Mouse (Mus musculus) B cell, adult 2 months (primary cell): ENCODE measurements around the gene Map3k5.
"Not testable (repeated sequence)": the region's sequence is repeated elsewhere in the genome, so short reads cannot be mapped to it uniquely, and the experiment has no call there.

Experiments
- DNase-seq, 2 experiments: peaks; one replicate each; pipeline ENCODE4 v3.0.0; 2022

Map3k5 gene

GRCm38 (mm10) chr10:19968445-19968844 lies 34.2 kb downstream of the Map3k5 start:
- no peak for DNase-seq

- no peak for DNase-seq
Measured at GRCm38 (mm10) chr10:19969831-19970460, 35.7 kb downstream of the Map3k5 start.

GRCm38 (mm10) chr10:19971491-19971890 lies 37.2 kb downstream of the Map3k5 start:
- not testable (repeated sequence) for DNase-seq

- no peak for DNase-seq
Measured at GRCm38 (mm10) chr10:19973321-19974108, 39.2 kb downstream of the Map3k5 start.

DNA sequence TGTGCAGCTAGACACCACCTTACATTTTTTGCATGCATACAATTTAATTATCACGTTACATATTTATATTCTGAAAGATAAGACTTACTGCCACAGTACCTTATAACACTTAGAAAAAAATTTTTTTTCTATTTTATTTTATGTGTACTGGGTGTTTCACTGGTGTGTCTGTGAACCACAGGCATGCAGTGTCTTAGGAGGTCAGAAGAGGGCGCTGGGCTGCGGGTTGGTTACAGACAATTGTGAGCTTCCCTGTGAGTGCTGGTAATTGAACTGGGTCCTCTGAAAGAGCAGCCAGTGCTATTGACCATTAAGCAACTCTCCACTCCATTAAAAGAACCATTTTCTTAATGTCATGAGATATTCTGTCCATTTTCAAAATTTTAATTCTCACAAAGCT lies 43.3 kb downstream of the Map3k5 start:
- DNase-seq: no peak

- peak in 1 of 2 experiments; percentile 33 for DNase-seq
Measured at GRCm38 (mm10) chr10:19978662-19979199, 44.5 kb downstream of the Map3k5 start.

DNA sequence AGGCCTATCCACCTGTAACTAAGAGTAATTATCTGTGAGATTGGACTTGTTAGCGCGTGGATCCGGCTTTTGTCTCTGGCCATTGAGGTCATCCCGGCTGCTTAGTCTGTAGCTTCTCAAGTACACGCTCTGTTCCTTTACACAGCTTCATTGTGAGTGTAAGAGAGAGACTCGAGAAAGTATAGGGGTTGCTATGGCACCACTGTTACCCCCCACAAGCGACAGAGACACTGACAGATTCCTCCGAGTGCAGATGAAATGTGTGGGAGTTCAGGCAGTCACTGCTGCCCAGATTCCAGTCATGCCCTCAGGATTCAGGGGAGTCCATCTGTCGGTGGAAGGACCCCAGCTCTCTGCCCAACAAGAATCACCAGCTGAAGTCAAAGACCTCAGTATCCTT lies 53.5 kb downstream of the Map3k5 start:
- no peak for DNase-seq

- DNase-seq: no peak
Measured at GRCm38 (mm10) chr10:19989986-19990385, 55.7 kb downstream of the Map3k5 start.

- no peak for DNase-seq
Measured at GRCm38 (mm10) chr10:19990638-19991037, 56.4 kb downstream of the Map3k5 start.

DNA sequence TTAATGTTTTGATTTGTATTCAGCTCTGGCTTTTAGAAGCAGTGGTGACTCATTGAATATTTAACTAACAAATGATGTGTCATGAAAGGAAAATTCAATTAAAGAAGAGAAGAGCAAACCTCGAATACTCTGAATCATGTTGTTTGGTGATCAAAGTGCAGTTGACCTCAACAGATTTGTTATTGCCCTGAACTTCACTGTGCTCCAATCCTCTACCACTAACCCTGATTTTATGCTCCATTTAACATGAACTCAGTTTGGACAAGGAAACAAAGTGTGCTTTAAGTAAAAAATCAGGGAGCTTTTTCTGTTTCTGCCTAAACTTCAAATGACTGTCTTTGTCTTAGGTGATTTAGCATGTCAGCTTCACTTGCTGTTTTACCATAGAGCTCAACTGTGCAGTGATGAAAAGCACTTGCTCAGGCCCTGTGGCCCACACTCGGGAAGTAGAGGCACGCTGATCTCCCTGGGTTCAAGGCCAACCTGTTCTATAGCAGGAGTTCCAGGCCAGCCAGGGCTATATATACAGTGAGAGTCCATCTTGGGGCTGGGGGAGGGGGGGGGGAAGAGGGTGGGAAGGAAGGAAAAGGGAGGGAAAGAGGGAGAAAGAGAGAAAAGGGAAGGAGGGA lies 57.1 kb downstream of the Map3k5 start:
- DNase-seq: peak; percentile 38 to 49

GRCm38 (mm10) chr10:19991866-19992252 lies 57.6 kb downstream of the Map3k5 start:
- peak; percentile 76 to 77 for DNase-seq

DNA sequence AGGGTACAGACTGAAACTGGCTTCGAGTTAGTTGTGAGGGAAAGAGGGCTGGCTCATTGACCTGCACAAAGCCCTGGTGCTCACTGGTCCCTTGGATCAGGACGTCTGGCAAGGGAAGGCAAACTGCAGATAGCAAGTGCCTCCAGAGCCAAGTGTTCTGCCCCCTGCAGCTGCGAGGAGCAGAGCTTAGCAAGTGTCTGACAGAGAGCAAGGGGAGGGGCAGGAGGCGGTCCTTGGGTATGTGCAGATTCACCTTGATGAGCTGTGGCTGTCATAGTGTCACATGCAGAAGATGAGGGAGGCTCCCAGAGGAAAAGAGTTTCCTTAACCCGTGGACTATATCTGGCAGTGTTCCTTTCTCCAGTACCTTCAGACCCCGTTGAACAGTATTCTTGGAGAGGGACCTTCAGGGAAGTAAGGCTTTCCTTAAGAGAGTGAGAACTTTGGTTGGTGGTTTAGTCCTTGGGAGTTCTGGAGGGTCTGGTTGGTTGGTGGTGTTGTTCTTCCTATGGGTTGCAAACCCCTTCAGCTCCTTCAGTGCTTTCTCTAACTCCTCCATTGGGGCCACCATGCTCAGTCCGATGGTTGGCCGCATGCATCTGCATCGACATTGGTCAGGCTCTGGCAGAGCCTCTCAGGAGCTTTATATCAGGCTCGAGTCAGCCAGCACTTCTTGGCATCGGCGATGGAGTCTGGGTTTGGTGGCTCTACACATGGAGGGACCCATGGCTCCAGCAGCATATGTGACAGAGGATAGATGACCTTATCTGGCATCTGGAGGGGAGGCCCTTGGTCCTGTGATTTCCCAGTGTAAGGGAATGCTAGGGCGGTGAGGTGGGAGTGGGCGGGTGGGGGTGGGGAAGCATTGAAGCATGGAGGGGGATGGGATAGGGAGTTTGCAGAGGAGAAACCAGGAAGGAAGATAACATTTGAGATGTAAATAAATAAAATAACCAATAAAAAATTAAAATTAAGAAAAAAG lies 60.5 kb downstream of the Map3k5 start:
- peak; percentile 49 to 59 for DNase-seq

DNA sequence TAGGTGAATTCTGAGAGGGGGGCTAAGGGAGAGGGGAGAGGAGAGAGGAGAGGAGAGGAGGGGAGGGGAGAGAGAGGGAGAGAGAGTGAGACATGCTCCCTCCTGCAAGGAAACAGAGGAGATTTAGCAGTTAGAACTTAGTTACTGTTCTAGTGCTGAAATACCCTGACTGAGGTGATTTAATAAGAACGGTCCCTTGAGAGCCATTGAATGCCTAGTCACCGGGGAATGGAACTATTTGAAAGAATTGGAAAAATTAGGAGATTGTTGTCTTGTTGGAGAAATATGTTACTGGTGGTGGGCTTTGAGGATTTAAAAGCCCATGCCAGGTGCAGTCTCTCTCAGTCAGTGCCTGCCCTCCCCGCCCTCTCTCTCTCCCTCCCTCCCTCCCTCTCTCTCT lies 61.9 kb downstream of the Map3k5 start:
- DNase-seq: no peak

DNA sequence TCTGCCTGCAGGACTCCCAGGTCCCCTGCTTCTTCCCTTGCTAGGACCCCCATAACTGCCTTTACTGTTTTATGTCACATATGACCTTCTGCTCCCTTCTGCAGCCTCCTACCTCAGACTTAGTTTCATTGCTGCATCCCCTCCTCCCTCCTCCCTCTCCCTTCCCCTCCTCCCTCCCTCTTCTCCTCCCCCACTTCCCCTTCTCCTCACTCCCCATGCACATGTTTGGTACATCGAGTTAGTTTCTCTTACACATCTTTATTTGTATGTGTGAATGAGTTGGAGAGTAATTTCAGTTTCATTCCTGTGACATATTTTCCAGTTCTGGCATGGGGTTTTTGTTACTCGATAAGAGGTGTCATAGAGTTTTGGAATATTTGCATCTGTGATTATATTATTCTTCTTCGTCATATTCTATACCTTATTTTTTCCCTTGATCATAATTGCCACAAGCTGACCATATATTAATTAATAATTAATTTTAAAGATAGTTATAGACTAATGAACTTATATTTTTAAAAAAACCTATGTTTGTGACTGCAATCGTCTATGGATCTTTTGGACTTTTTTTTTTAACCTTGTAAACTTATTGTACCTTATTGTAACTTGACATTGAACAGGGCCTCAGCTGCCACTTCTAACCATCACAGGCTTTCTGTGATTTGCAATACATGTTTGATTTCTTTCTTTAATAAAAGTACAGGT lies 65.6 kb downstream of the Map3k5 start:
- DNase-seq: peak in 1 of 2 experiments; percentile 34

DNA sequence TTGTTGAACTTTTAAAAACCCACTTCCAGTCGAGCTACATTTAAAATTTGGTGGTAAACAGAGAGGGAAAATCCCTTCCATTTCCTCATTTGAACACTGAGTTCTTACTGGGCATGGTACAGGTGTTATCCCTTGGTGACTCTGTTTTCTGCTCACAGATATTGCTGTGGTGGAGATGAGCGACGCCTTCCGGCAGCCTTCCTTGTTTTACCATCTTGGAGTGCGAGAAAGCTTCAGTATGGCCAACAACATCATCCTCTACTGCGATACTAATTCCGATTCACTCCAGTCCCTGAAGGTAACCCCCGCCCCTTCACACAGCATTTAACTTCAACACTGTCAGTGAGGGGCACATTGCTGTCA lies 66.1 kb downstream of the Map3k5 start:
- peak; percentile 54 to 60 for DNase-seq

- DNase-seq: no peak
Measured at GRCm38 (mm10) chr10:20001990-20002389, 67.7 kb downstream of the Map3k5 start.

GRCm38 (mm10) chr10:20003006-20003405 lies 68.7 kb downstream of the Map3k5 start:
- peak in 1 of 2 experiments; percentile 34 for DNase-seq

GRCm38 (mm10) chr10:20004786-20005185 lies 70.5 kb downstream of the Map3k5 start:
- DNase-seq: no peak

- peak; percentile 52 to 55 for DNase-seq
Measured at GRCm38 (mm10) chr10:20005491-20005952, 71.2 kb downstream of the Map3k5 start.

DNA sequence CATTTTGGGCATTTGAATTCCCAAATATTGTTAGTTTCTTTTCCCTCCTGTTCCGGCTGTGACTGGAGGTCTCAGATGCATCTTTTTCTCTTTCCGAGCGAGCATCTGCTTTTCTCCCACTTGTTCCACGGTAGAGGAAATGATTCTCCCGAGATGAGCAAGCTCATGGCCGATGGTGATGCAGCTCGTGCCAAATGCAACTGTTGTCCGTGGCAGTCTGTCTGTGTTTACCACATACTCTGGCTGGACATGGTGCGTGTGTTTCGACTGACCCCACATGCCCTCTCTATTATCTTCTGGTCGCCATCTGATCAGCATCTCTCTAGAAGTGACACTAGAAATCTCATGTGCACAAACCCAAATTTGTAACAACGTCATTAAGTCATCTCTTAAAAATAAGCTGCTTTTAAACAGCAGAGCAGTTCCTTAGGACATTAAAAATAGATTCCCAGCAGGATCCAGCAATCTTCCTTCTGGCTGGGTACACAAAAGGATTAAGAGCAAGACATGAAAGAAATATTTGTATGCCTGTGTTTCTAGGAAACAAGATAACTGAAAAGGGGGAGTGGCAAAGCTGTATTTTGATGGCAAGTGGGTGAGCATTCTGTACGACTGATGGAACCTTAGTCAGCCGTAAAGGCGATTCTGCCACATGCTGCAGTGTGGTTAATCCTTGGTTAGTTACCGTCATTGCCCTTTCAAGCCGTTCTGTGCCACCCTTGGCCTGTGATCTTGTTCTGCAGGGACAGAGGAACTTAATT lies 72.2 kb downstream of the Map3k5 start:
- no peak for DNase-seq

DNA sequence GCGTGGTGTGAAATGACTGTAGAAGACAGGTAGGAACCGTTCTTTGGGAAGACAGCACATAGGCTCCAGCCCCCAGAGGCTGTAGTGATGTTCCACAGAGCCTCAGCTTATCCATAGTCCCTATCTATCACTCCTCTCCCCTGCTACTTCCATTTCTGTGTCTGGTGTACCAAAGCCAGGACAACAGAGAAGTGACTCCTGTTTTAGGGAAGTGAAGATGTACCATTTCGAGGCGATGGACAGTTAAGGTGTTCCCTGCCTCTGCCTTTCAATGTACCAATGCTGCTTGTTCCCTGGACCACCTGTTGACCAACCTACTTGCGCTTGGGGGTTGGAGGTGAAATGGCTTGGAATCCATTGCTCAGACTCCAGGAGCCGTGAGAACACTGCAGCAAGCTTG lies 75.0 kb downstream of the Map3k5 start:
- no peak for DNase-seq
